27 mouse cellular contexts compared by ENCODE assay signal in the genomic region with DNA sequence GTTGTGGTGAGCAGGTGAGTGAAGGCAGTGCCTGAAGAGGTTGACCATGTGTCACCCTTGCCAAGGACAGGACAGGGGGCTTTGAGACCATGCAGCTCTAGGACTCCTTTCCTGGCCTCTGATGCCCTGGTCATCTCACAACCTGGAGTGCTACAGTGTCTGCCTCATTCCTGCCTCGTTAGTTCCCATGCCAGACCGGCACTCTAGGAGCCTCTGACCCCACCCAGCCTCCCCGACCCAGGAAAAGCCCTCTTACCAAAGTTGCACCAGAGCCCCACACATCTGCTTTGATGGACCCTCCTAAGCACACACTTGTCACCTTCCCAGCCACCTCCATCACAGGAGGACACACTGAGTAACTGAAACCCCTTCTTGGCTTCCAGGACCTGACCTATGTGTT. TPM values are rescaled to one million over a fixed set of nuclear protein-coding genes. Genes with fewer than 3 reads are reported as not detected.
"Had no signal": no experiment of that assay in that cellular context is flagged by ENCODE, and none has a peak within 500 bp of the region (broad histone marks: within the 10 kb centered on the region; RNA-seq: fewer than 3 reads in every experiment).

No protein-coding gene starts in this region.

- H3K9ac ChIP-seq: embryonic facial prominence, embryonic 12.5 days; embryonic facial prominence, embryonic 13.5 days; embryonic facial prominence, embryonic 15.5 days; forebrain, embryonic 12.5 days; forebrain, embryonic 13.5 days; forebrain, embryonic 15.5 days; forebrain, postnatal 0 days had no signal

- H3K36me3 ChIP-seq: embryonic facial prominence, embryonic 10.5 days; embryonic facial prominence, embryonic 12.5 days; embryonic facial prominence, embryonic 13.5 days; embryonic facial prominence, embryonic 15.5 days; forebrain, embryonic 10.5 days; forebrain, embryonic 12.5 days; forebrain, embryonic 15.5 days had no signal

- H3K27me3 ChIP-seq: embryonic facial prominence, embryonic 12.5 days; embryonic facial prominence, embryonic 13.5 days; embryonic facial prominence, embryonic 15.5 days; forebrain, embryonic 12.5 days; forebrain, embryonic 13.5 days; forebrain, embryonic 15.5 days had no signal

- H3K4me3 ChIP-seq: embryonic facial prominence, embryonic 10.5 days; embryonic facial prominence, embryonic 12.5 days; embryonic facial prominence, embryonic 13.5 days; embryonic facial prominence, embryonic 15.5 days; erythroblast, embryonic 14.5 days; forebrain, embryonic 10.5 days; forebrain, embryonic 12.5 days; forebrain, embryonic 13.5 days; forebrain, embryonic 15.5 days; gastrocnemius, adult 2 months; heart, adult 2 months had no signal

- H3K4me2 ChIP-seq: embryonic facial prominence, embryonic 12.5 days; embryonic facial prominence, embryonic 13.5 days; embryonic facial prominence, embryonic 15.5 days; forebrain, embryonic 12.5 days; forebrain, embryonic 13.5 days; forebrain, embryonic 15.5 days had no signal

- ATAC-seq: forebrain, embryonic 13.5 days; forebrain, embryonic 14.5 days; forebrain, embryonic 15.5 days; forebrain, embryonic 16.5 days; forebrain, postnatal 0 days had no signal

- H3K9me3 ChIP-seq: embryonic facial prominence, embryonic 10.5 days; embryonic facial prominence, embryonic 12.5 days; embryonic facial prominence, embryonic 13.5 days; embryonic facial prominence, embryonic 15.5 days; forebrain, embryonic 10.5 days; forebrain, embryonic 12.5 days; forebrain, embryonic 13.5 days; forebrain, embryonic 15.5 days had no signal

- DNase-seq: cerebellum, adult 2 months; cerebellum, adult 8-10 months; cerebellum, adult 9-10 months; cerebellum, adult 9-11 months; cerebellum, postnatal 10 days; cerebellum, postnatal 14 days; cerebellum, postnatal 25 days; cerebellum, postnatal 36 days; embryo, embryonic 11 days; forebrain, postnatal 0 days; gastrocnemius, adult 2 months; gastrocnemius, postnatal 10 days; gastrocnemius, postnatal 14 days; gastrocnemius, postnatal 25 days; gastrocnemius, postnatal 36 days; heart, adult 2 months had no signal

- H3K27ac ChIP-seq: embryonic facial prominence, embryonic 10.5 days; embryonic facial prominence, embryonic 12.5 days; embryonic facial prominence, embryonic 13.5 days; embryonic facial prominence, embryonic 15.5 days; forebrain, embryonic 10.5 days; forebrain, embryonic 12.5 days; forebrain, embryonic 13.5 days; forebrain, embryonic 15.5 days; gastrocnemius, adult 2 months; heart, adult 2 months had no signal

- H3K4me1 ChIP-seq: embryonic facial prominence, embryonic 10.5 days; embryonic facial prominence, embryonic 12.5 days; embryonic facial prominence, embryonic 13.5 days; embryonic facial prominence, embryonic 15.5 days; forebrain, embryonic 10.5 days; forebrain, embryonic 12.5 days; forebrain, embryonic 13.5 days; forebrain, embryonic 15.5 days had no signal

RNA-seq across cellular contexts. Expression of a gene that starts 19.4 kb away (rescaled TPM):
- polyA plus RNA-seq: erythroblast, embryonic 14.5 days had no signal
